Mouse (Mus musculus): ENCODE data around the gene Qdpr.

DNA sequence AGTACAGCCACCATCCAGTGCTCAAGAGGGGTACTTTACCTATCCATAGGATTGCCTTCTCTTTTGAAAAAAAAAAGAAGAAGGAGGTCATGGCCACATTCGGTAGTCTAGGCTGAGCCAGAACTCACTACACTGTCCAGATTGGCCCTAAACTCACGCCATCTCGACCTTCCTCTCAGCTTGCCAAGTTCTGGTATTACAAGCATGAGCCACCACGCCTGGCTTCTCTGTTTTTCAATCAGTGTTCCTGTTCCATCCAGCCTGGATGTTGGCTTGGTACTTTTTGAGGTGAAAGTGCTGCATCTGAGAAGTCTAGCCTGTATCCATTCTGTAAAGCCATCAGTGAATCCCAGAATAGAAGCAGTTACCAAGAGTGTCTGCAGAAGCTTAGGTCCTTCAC, 46.4 kb upstream of the Qdpr start:
- no peak for TF ChIP-seq CTCF (IDR thresholded peaks at IDR 0.05; ENCODE audit: borderline replicate concordance, extremely low read depth, insufficient read depth, insufficient read length)
- no peak for TF ChIP-seq POLR2A (IDR thresholded peaks at IDR 0.05; ENCODE audit: borderline replicate concordance, extremely low read depth, insufficient read depth, insufficient read length, poor library complexity, severe bottlenecking)
